Mouse (Mus musculus) bone marrow macrophage, adult 2 months (primary cell): ENCODE data around the gene Camk2d. TPM values are rescaled to one million over a fixed set of nuclear protein-coding genes. Genes with fewer than 3 reads are reported as not detected.

ENCODE experiments used
- H3K27ac ChIP-seq: 2 replicates; pipeline ENCODE4 v1.5.1; 2012; ENCODE audit warnings: low read depth, low read length; ENCODE audit not compliant: insufficient read depth
- H3K4me1 ChIP-seq: 2 replicates; pipeline ENCODE4 v1.6.1; 2012; ENCODE audit warnings: low read length; ENCODE audit not compliant: control insufficient read depth, insufficient read depth
- H3K4me3 ChIP-seq: 2 replicates; pipeline ENCODE4 v1.5.1; 2012; ENCODE audit warnings: mild to moderate bottlenecking, low read length, moderate library complexity; ENCODE audit not compliant: insufficient read depth
- CTCF ChIP-seq: IDR thresholded peaks from 2 replicates; pipeline ENCODE4 v1.5.1; 2012; ENCODE audit warnings: low read depth, mild to moderate bottlenecking, low read length, moderate library complexity
- POLR2A ChIP-seq: IDR thresholded peaks from 2 replicates; pipeline ENCODE4 v1.6.1; 2012; ENCODE audit warnings: mild to moderate bottlenecking, low read depth, low read length, borderline replicate concordance
- polyA plus RNA-seq: library from polyadenylated mRNA; stranded (reverse); fragments of >200 nt; gene quantifications from 2 replicates; pipeline ENCODE4 v1.2.4, GENCODE M21; 2012; ENCODE audit not compliant: missing spikeins, insufficient read depth, insufficient read length

The Camk2d gene
- polyA plus RNA-seq, 1 experiment, result 59.0 TPM

DNA sequence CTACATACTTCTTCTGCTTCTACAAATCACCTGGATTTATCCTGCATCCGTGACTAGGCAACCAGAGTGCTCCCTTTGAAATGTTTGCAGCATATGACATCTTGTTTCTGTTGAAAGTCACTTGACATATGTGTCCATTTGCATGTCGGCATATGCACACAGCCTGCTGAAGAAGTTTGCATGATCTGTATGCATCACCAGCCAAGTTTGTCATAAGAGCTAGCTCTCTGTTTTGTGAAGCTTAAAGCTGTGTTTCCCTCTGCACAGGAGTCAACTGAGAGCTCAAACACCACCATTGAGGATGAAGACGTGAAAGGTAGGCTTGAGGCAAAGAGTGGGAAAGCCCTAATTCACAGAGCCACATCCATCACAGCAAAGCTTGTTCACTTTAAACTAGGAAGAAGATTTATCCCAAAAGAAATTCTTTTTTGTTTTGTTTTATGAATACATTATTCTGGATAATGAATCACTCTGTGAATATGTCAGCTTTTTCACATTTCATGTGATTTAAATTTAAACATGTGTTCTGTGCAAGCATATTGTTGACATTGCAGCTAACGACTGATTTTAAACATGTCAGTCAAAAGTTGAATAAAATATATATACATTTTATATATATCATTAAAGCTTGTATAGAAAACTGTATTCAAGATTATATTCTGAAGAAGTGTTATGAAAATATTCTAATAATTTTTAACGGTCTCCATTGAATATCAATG is 214.4 kb downstream of the Camk2d start:
- no peak overlapping the region for H3K27ac ChIP-seq
- H3K4me3 ChIP-seq, result no peak overlapping the region
- TF ChIP-seq CTCF (no peak), POLR2A (no peak)
- no peaks in the 10 kb centered on the region for H3K4me1 ChIP-seq

DNA sequence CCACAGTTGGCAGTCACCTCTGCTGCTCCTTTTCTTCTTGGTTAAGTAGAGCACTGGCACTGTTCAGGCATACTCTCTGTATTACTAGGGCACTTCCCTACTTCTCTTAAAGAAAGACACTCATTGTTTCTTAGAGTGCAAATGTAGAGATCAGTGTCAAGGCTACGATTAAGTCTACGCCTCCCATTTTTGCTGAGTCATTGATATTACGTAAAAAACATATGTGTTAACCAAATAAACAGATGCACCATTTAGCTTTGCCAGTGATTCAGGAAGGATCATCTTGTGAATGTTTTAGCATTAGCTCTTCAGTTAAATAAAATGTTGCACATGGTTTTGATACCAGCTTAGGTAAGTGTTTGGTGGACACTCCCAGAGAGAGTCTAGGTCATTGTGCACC is 215.5 kb downstream of the Camk2d start:
- TF ChIP-seq POLR2A (no peak), CTCF (no peak)
- no peaks in the 10 kb centered on the region for H3K4me1 ChIP-seq
- H3K4me3 ChIP-seq, result no peak overlapping the region

DNA sequence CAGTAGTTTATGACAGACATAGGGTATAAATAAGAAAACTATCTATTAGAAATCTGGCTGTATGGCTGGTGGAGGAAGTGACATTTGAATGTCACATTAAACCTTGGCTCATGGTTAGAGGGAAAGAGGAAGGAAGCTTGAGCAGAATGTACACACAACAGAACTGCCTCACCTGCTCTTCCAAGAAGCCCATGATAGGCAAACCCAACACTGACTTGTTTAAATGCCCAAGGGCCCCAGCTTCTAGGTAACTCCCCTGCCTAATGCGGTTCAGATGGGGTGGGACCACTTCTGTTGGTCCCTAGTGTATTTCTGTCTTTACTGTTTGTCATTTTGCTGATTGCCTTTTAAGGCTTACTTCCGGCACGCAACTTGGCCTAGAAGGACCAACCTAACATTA is 226.3 kb downstream of the Camk2d start:
- H3K4me3 ChIP-seq, result no peak overlapping the region
- H3K27ac ChIP-seq, result no peak overlapping the region
- H3K4me1 ChIP-seq, result peaks cover 9% of the 10 kb centered on the region
- TF ChIP-seq CTCF (no peak), POLR2A (no peak)

More for the DNA sequence above, 215.5 kb downstream of the Camk2d start:
- no peak overlapping the region for H3K27ac ChIP-seq

DNA sequence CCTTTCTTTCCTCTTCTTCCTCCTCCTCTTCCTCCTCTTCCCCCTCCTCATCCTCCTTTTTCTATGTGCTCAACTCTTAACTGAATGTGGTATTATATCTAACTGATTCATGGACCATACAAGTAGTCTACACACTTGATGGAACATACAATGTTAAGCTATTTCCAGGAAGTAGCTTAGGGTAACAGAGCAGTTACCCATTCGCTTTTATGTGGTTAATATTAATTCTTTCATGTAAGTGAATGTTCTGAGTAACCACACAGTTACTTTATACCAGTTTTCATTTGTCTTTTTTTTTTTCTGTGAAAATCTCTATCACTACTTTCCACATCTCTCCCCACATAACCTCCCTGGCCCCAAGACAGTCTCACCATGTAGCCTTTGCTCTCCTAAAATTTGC is 228.8 kb downstream of the Camk2d start:
- H3K4me1 ChIP-seq, result peaks cover 26% of the 10 kb centered on the region
- no peak overlapping the region for H3K4me3 ChIP-seq
- H3K27ac ChIP-seq, result no peak overlapping the region
- TF ChIP-seq POLR2A, result no peak
- no peak for TF ChIP-seq CTCF

- Histone ChIP-seq H3K4me3 (no peak overlapping the region), H3K4me1 (peaks cover 38% of the 10 kb centered on the region), H3K27ac (no peak overlapping the region)
- TF ChIP-seq POLR2A, result no peak
- no peak for TF ChIP-seq CTCF
Observed at GRCm38 (mm10) chr3:126826172-126826571, 230.1 kb downstream of the Camk2d start.

DNA sequence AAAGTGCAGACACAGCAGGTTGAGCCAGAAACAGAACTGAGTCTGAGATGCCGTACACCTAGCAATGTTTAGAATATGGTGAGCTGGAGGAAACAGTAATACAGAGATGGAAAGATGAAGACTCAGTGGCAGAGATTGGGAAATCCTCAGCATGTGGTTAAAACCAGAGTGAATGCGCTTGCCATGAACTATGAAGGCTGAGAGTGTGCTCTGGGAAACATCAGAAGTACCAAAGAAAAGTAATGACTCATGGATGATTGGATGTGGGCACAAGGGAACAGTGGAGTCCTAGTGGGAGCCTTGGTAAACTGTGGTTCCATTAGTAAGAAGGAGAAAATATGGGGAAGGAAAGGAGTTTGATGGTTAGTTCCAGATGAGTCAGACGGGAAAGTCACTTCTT is 231.8 kb downstream of the Camk2d start:
- Histone ChIP-seq H3K4me3 (no peak overlapping the region), H3K27ac (no peak overlapping the region), H3K4me1 (peaks cover 44% of the 10 kb centered on the region)
- no peak for TF ChIP-seq CTCF
- no peak for TF ChIP-seq POLR2A

GRCm38 (mm10) chr3:126829817-126830216 is 233.7 kb downstream of the Camk2d start:
- Histone ChIP-seq H3K27ac (peak overlapping the region; percentile 90), H3K4me1 (peaks cover 44% of the 10 kb centered on the region), H3K4me3 (no peak overlapping the region; the same call in 1 of the 2 replicates)
- TF ChIP-seq CTCF, result no peak
- TF ChIP-seq POLR2A, result no peak

DNA sequence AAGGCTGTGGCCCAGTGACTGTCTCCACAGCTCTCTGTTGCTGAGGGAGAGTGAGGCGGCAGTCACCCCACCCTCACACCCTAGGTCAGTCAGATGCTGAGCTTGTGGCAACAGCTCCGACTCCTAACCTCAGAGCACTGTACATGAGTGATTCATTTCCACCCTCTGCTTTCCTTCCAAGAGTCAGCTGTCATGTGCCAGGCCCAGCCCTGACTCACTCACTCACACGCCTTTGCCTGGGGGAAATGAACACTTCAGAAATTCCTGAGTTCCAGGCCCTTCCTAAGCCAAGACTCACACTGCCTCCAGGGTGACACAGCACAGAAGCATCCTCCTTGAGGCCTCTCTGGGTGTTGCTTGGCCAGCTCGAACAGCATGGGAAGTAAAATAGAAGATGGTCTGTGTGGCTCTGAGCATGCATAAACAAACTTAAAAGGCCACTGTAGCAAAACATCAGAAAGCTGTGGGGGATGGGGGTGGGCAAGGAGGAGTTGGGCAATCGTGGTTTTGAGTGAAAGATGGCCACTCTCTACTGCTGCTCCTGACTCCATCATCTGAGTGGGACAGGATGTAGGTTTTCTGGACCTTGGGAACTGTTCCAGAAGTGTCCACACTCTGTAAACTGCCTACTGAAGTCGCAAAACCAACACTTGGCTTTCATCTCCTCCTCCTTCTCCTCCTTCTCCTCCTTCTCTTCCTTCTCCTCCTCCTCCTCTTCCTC is 235.5 kb downstream of the Camk2d start:
- peak overlapping the region; percentile 90 for H3K27ac ChIP-seq
- TF ChIP-seq CTCF (no peak), POLR2A (no peak)

DNA sequence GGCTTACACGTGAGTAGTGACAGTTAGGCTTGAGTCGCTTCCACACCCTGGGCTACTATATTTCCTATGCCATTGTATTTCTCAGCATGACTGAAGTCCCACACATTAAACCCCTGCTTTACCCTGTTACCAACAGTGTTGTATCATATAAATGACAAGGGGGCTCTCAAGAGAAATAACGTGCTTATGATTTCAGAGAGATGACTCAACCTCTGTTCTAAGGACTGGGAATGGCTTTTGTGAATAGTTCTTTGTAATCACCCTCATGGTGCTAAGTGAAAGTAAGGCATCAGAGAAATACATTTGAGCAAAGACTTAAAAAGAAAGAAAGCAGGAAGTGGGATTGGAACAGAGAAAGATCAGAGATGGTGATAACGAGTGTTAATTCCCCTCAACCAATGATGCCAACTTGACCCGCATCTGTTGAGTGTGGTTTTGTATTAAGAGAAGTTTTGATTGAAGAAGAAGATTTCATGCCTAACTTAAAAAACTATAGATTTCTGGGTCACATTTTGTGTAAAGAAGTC is 238.6 kb downstream of the Camk2d start:
- no peak for TF ChIP-seq POLR2A
- no peak for TF ChIP-seq CTCF
- H3K4me3 ChIP-seq, result no peak overlapping the region
- H3K27ac ChIP-seq, result no peak overlapping the region
- peaks cover 26% of the 10 kb centered on the region for H3K4me1 ChIP-seq

More for the DNA sequence above, 235.5 kb downstream of the Camk2d start:
- no peak overlapping the region for H3K4me3 ChIP-seq
- H3K4me1 ChIP-seq, result peaks cover 44% of the 10 kb centered on the region

DNA sequence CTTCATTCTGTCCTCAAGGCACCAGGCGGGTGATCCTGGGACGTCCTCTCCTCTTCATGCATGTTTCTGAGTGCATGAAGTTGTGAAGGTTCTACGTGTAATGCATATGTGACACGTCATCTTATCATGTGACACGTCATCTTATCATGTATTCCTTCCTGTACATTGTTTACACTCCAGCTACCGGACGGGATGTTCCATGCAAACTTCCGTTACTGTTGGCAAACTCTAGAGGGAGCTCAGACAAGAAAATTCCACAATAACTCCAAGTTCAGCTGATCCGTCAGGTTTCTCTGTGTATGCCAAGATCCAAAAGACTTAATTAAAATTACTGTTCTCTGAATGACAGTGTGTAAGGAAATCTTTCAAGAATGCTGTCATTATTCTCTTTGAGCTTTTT is 246.7 kb downstream of the Camk2d start:
- Histone ChIP-seq H3K4me3 (no peak overlapping the region), H3K27ac (no peak overlapping the region), H3K4me1 (peaks cover under 1% of the 10 kb centered on the region)
- no peak for TF ChIP-seq POLR2A
- TF ChIP-seq CTCF, result no peak
